Mouse (Mus musculus) liver, embryonic 14.5 days (tissue): ENCODE results near the gene Cd82.

Experiments
- CTCF ChIP-seq: IDR thresholded peaks from 2 replicates; pipeline ENCODE4 v1.5.1; 2016; ENCODE audit warnings: antibody characterized with exemption, low read depth, control low read depth
- EP300 ChIP-seq: IDR thresholded peaks from 2 replicates; pipeline ENCODE4 v1.6.1; 2016; ENCODE audit warnings: antibody characterized with exemption, low read depth

DNA sequence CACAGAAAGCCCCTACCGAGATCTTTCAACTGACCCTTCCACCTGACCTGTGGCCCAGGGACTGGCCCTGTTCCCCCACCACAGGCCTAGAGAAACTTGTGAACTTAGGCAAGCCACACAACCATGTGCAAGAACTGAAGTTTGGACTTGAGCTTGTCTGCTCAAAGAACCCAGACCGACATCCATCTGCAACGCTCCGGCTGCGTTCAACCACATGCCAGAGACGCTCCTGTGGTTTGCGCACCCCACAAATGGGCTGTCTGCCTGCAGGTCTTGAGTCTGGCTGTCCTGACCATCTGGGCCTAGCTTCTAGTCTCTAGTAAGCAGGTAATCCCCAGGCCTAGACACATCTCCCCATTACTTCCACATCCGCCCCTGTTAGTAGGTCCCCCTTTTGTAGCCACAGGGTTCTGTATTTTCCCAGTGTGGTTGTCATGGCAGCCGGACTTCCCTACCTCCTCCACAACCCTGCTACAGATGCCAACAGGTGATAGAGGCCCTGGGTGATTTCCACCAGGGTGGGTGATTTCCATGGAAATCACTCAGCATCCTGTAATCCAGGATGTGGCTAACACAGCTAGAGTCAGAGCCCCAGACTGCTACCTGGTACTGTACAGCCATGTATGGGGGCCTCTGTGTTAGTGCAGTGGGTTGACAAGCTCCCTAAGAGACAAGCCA lies 38.5 kb downstream of the Cd82 start:
- no peak for TF ChIP-seq CTCF
- no peak for TF ChIP-seq EP300
